Mouse (Mus musculus): ENCODE data around the gene Klhl6.
"Not testable (repeated sequence)": the region's sequence is repeated elsewhere in the genome, so short reads cannot be mapped to it uniquely, and the experiment has no call there.

Gene Klhl6

GRCm38 (mm10) chr16:19982537-19983257 is at the start of gene Klhl6:
Klhl6 (minus strand) TSS chr16:19983037.
- DNase-seq = peak; percentile 54

- DNase-seq = not testable (repeated sequence)
Measured at GRCm38 (mm10) chr16:20027241-20027640, 44.4 kb upstream of the Klhl6 start.

- no peak for DNase-seq
Measured at GRCm38 (mm10) chr16:20022821-20023220, 40.0 kb upstream of the Klhl6 start.

- no peak for DNase-seq
Measured at GRCm38 (mm10) chr16:20021848-20022247, 39.0 kb upstream of the Klhl6 start.

GRCm38 (mm10) chr16:20012647-20013046 is 29.8 kb upstream of the Klhl6 start:
- DNase-seq = no peak

GRCm38 (mm10) chr16:20006066-20006465 is 23.2 kb upstream of the Klhl6 start:
- no peak for DNase-seq

GRCm38 (mm10) chr16:20000286-20000685 is 17.4 kb upstream of the Klhl6 start:
- DNase-seq = not testable (repeated sequence)

- no peak for DNase-seq
Measured at GRCm38 (mm10) chr16:19997616-19998015, 14.8 kb upstream of the Klhl6 start.

GRCm38 (mm10) chr16:19996913-19997312 is 14.1 kb upstream of the Klhl6 start:
- DNase-seq = not testable (repeated sequence)

- DNase-seq = no peak
Measured at GRCm38 (mm10) chr16:19995818-19996217, 13.0 kb upstream of the Klhl6 start.

- DNase-seq = no peak
Measured at GRCm38 (mm10) chr16:19993278-19993677, 10.4 kb upstream of the Klhl6 start.

- no peak for DNase-seq
Measured at GRCm38 (mm10) chr16:19990536-19990935, 7.7 kb upstream of the Klhl6 start.

- no peak for DNase-seq
Measured at GRCm38 (mm10) chr16:19987589-19987988, 4.8 kb upstream of the Klhl6 start.

GRCm38 (mm10) chr16:19984884-19985643 is 2.2 kb upstream of the Klhl6 start:
- no peak for DNase-seq

- DNase-seq = no peak
Measured at GRCm38 (mm10) chr16:19983559-19983958, 722 bp upstream of the Klhl6 start.

GRCm38 (mm10) chr16:19981684-19982083 is 1.2 kb downstream of the Klhl6 start:
- no peak for DNase-seq

- DNase-seq = no peak
Measured at GRCm38 (mm10) chr16:19981006-19981405, 1.8 kb downstream of the Klhl6 start.

- no peak for DNase-seq
Measured at GRCm38 (mm10) chr16:19979755-19980154, 3.1 kb downstream of the Klhl6 start.

GRCm38 (mm10) chr16:19977282-19977681 is 5.6 kb downstream of the Klhl6 start:
- peak; percentile 24 for DNase-seq

- DNase-seq = no peak
Measured at GRCm38 (mm10) chr16:19976825-19977224, 6.0 kb downstream of the Klhl6 start.

GRCm38 (mm10) chr16:19975432-19975831 is 7.4 kb downstream of the Klhl6 start:
- DNase-seq = no peak

GRCm38 (mm10) chr16:19973480-19973879 is 9.4 kb downstream of the Klhl6 start:
- DNase-seq = no peak

- DNase-seq = no peak
Measured at GRCm38 (mm10) chr16:19972736-19973350, 10.0 kb downstream of the Klhl6 start.

GRCm38 (mm10) chr16:19969506-19969905 is 13.3 kb downstream of the Klhl6 start:
- DNase-seq = no peak
